Mouse (Mus musculus) heart, embryonic 16.5 days (tissue): ENCODE measurements at regions not wholly inside any gene's neighbourhood (a gene's known extent, or its start where the extent isn't known, plus 50 kb on each side); places are given as distances from the start of the nearest gene placed in this dataset.

ENCODE experiments used
- ATAC-seq: fragments of 200-750 bp; cut with Nextera tagmentation; replicated peaks from 2 replicates; pipeline ENCODE4 v1.8.0; 2017; ENCODE audit warnings: moderate number of reproducible peaks; ENCODE audit not compliant: insufficient read depth, low FRiP score; ENCODE audit errors: extremely low read depth
- H3K27ac ChIP-seq: fragments of 300-500 bp; sonication (generic); 2 replicates; pipeline ENCODE4 v1.5.1; 2014; ENCODE audit warnings: mild to moderate bottlenecking, low read length, control low read depth, moderate library complexity
- H3K27me3 ChIP-seq: fragments of 300-500 bp; sonication (generic); 2 replicates; pipeline ENCODE4 v1.6.1; 2014; ENCODE audit warnings: low read length, mixed read lengths; ENCODE audit not compliant: control insufficient read depth, insufficient read depth
- H3K36me3 ChIP-seq: fragments of 300-500 bp; sonication (generic); 2 replicates; pipeline ENCODE4 v1.6.1; 2014; ENCODE audit not compliant: control insufficient read depth, insufficient read depth
- H3K4me1 ChIP-seq: fragments of 300-500 bp; sonication (generic); 2 replicates; pipeline ENCODE4 v1.6.1; 2014; ENCODE audit warnings: low read length, mixed read lengths; ENCODE audit not compliant: control insufficient read depth, insufficient read depth
- H3K4me2 ChIP-seq: fragments of 300-500 bp; sonication (generic); 2 replicates; pipeline ENCODE4 v1.6.1; 2014; ENCODE audit warnings: low read depth, mild to moderate bottlenecking, control low read depth, low read length
- H3K4me3 ChIP-seq: fragments of 300-500 bp; sonication (generic); 2 replicates; pipeline ENCODE4 v1.5.1; 2014; ENCODE audit warnings: mild to moderate bottlenecking, control low read depth, low read length
- H3K9ac ChIP-seq: fragments of 300-500 bp; sonication (generic); 2 replicates; pipeline ENCODE4 v1.6.1; 2014; ENCODE audit warnings: low read length, control low read depth
- H3K9me3 ChIP-seq: fragments of 300-500 bp; sonication (generic); replicated peaks from 2 replicates; pipeline ENCODE4 v1.6.1; 2016; ENCODE audit warnings: low read length; ENCODE audit not compliant: control insufficient read depth
- WGBS: fragments of 180-500 bp; shearing (Covaris S2); extraction: QIAGEN DNeasy Blood & Tissue Kit; methylation state at CpG from one replicate; pipeline ENCODE4 v1.1.7; 2014; 5-methylcytosine and 5-hydroxymethylcytosine counted together

GRCm38 (mm10) chr11:44303786-44304185, 96.1 kb upstream of the Il12b start:
- WGBS, result 76% methylated on average over 8 of the region's 8 CpGs
- Histone ChIP-seq H3K27me3 (no peaks in the 10 kb centered on the region), H3K27ac (no peak overlapping the region), H3K4me3 (no peak overlapping the region), H3K9me3 (no peaks in the 10 kb centered on the region), H3K4me2 (no peak overlapping the region), H3K9ac (no peak overlapping the region), H3K36me3 (no peaks in the 10 kb centered on the region), H3K4me1 (no peaks in the 10 kb centered on the region)
- no peak for ATAC-seq

GRCm38 (mm10) chr11:44316061-44316460, 83.8 kb upstream of the Il12b start:
- no peaks in the 10 kb centered on the region for H3K36me3 ChIP-seq
- no peaks in the 10 kb centered on the region for H3K27me3 ChIP-seq
- no peak overlapping the region for H3K4me2 ChIP-seq
- no peak overlapping the region for H3K27ac ChIP-seq
- WGBS, result 73% methylated on average over 8 of the region's 8 CpGs
- ATAC-seq, result no peak
- no peak overlapping the region for H3K9ac ChIP-seq
- no peak overlapping the region for H3K4me3 ChIP-seq
- H3K4me1 ChIP-seq, result no peaks in the 10 kb centered on the region
- H3K9me3 ChIP-seq, result no peaks in the 10 kb centered on the region; the same call in 1 of the 2 replicates

GRCm38 (mm10) chr11:44319136-44319535, 80.7 kb upstream of the Il12b start:
- 90% methylated on average over 3 of the region's 3 CpGs for WGBS
- H3K9ac ChIP-seq, result no peak overlapping the region

GRCm38 (mm10) chr11:44323314-44323713, 76.5 kb upstream of the Il12b start:
- Histone ChIP-seq H3K27me3 (no peaks in the 10 kb centered on the region), H3K9ac (no peak overlapping the region), H3K4me2 (no peak overlapping the region), H3K27ac (no peak overlapping the region), H3K4me1 (no peaks in the 10 kb centered on the region), H3K9me3 (no peaks in the 10 kb centered on the region; the same call in 1 of the 2 replicates), H3K36me3 (no peaks in the 10 kb centered on the region), H3K4me3 (no peak overlapping the region)
- peak; percentile 77 for ATAC-seq
- WGBS, result 54% methylated on average over 2 of the region's 2 CpGs

More at GRCm38 (mm10) chr11:44319136-44319535, 80.7 kb upstream of the Il12b start:
- Histone ChIP-seq H3K27me3 (no peaks in the 10 kb centered on the region), H3K4me3 (no peak overlapping the region), H3K27ac (no peak overlapping the region), H3K4me1 (no peaks in the 10 kb centered on the region), H3K36me3 (no peaks in the 10 kb centered on the region), H3K9me3 (no peaks in the 10 kb centered on the region; the same call in 1 of the 2 replicates), H3K4me2 (no peak overlapping the region)
- ATAC-seq, result no peak

- H3K36me3 ChIP-seq, result no peaks in the 10 kb centered on the region
- no peak overlapping the region for H3K4me2 ChIP-seq
- ATAC-seq, result no peak
- H3K4me1 ChIP-seq, result no peaks in the 10 kb centered on the region
- no peak overlapping the region for H3K27ac ChIP-seq
- H3K9ac ChIP-seq, result no peak overlapping the region
- H3K4me3 ChIP-seq, result no peak overlapping the region
- H3K27me3 ChIP-seq, result 0 out of 2 replicates have a peak, but pooled peaks cover 5% of the 10 kb centered on the region
- H3K9me3 ChIP-seq, result no peaks in the 10 kb centered on the region; the same call in 1 of the 2 replicates
- 86% methylated on average over 4 of the region's 4 CpGs for WGBS
Measured at GRCm38 (mm10) chr11:44325066-44325465, 74.8 kb upstream of the Il12b start.

GRCm38 (mm10) chr11:44325525-44325924, 74.3 kb upstream of the Il12b start:
- 75% methylated on average over 11 of the region's 11 CpGs for WGBS
- 0 out of 2 replicates have a peak, but pooled peaks cover 6% of the 10 kb centered on the region for H3K27me3 ChIP-seq
- ATAC-seq, result no peak
- H3K4me1 ChIP-seq, result no peaks in the 10 kb centered on the region
- H3K9ac ChIP-seq, result no peak overlapping the region
- H3K4me3 ChIP-seq, result no peak overlapping the region
- no peak overlapping the region for H3K27ac ChIP-seq
- H3K36me3 ChIP-seq, result no peaks in the 10 kb centered on the region
- no peak overlapping the region for H3K4me2 ChIP-seq
- H3K9me3 ChIP-seq, result no peaks in the 10 kb centered on the region; the same call in 1 of the 2 replicates

- H3K36me3 ChIP-seq, result no peaks in the 10 kb centered on the region
- H3K9me3 ChIP-seq, result no peaks in the 10 kb centered on the region
- ATAC-seq, result no peak
- H3K27me3 ChIP-seq, result 0 out of 2 replicates have a peak, but pooled peaks cover 10% of the 10 kb centered on the region
- 69% methylated on average over 4 of the region's 4 CpGs for WGBS
- H3K9ac ChIP-seq, result no peak overlapping the region
- no peak overlapping the region for H3K4me2 ChIP-seq
- H3K27ac ChIP-seq, result no peak overlapping the region
- H3K4me3 ChIP-seq, result no peak overlapping the region
- no peaks in the 10 kb centered on the region for H3K4me1 ChIP-seq
Measured at GRCm38 (mm10) chr11:44329503-44329902, 70.4 kb upstream of the Il12b start.

GRCm38 (mm10) chr11:44330438-44330837, 69.4 kb upstream of the Il12b start:
- WGBS, result 78% methylated on average over 6 of the region's 6 CpGs
- H3K9ac ChIP-seq, result no peak overlapping the region
- H3K4me1 ChIP-seq, result no peaks in the 10 kb centered on the region
- no peak for ATAC-seq
- 0 out of 2 replicates have a peak, but pooled peaks cover 10% of the 10 kb centered on the region for H3K27me3 ChIP-seq
- H3K27ac ChIP-seq, result no peak overlapping the region
- H3K9me3 ChIP-seq, result no peaks in the 10 kb centered on the region
- H3K36me3 ChIP-seq, result no peaks in the 10 kb centered on the region
- H3K4me3 ChIP-seq, result no peak overlapping the region
- H3K4me2 ChIP-seq, result no peak overlapping the region

GRCm38 (mm10) chr11:44330851-44331773, 68.8 kb upstream of the Il12b start:
- Histone ChIP-seq H3K4me2 (no peak overlapping the region), H3K4me3 (no peak overlapping the region), H3K27me3 (0 out of 2 replicates have a peak, but pooled peaks cover 10% of the 10 kb centered on the region), H3K9me3 (no peaks in the 10 kb centered on the region), H3K27ac (no peak overlapping the region), H3K9ac (no peak overlapping the region), H3K36me3 (no peaks in the 10 kb centered on the region), H3K4me1 (no peaks in the 10 kb centered on the region)
- 40% methylated on average over 15 of the region's 15 CpGs for WGBS
- no peak for ATAC-seq
